Mouse (Mus musculus): Measurements from ENCODE around the gene Dlat.
A peak's percentile ranks its signal among the peaks of the same experiment; 100 is the strongest.

The Dlat gene

GRCm38 (mm10) chr9:50593544-50593943 lies 66.0 kb downstream of the Dlat start:
- no peak for DNase-seq (ENCODE audit: low spot score)

DNA sequence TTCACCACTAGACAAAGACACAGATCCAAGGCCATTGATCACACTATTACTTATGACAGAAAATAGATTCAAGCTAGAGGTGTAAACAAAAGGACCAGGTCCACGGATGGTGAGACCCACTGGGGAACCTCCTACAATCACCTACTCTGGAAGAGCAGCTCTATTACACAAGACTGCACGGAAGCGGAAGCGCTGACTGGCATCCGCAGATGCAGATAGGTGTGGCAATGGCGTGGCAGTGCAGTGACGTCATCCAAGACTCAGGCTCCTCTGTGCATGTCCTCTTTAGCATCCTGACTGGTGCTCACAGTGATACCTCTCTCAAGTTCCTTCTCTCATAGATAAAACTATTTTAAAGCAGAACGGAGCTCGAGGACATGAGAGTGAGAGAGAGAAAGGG lies 66.6 kb downstream of the Dlat start:
- no peak for DNase-seq (ENCODE audit: low spot score)

- DNase-seq (ENCODE audit: low spot score): no peak
Observed at GRCm38 (mm10) chr9:50590856-50591518, 68.6 kb downstream of the Dlat start.

GRCm38 (mm10) chr9:50586955-50587354 lies 72.6 kb downstream of the Dlat start:
- DNase-seq (ENCODE audit: low spot score): peak; percentile 82

DNA sequence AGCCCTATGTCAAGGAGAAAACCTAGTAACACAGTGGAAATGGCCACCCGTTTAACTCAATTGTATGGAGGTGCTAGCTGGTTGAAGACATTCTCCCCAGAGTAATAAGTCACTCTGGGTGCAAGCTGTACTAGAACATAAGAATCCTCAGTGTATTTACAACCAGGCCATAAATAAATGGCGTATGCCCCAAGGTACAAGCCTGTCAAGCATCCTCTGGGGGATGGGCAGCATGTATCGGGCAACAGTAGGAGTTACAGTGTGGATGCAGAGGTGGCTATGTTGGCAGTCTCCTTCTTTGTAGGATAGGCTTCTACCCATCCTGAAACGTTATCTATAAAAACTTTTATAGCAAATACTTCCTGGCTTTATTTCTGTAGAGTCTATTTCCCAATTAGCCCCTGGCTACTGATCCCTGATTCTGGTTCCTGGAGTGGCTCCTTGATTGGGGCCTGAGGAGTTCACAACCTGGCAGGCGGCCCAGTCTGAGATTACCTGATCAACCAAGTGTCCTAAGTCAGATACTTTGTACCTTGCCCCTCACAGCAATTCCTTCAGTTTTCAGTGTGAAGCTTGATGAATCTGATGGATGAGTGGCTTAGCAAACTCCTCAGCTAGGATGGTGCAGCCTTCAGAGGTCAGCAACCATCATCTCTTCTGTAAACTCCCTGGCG lies 74.3 kb downstream of the Dlat start:
- no peak for DNase-seq (ENCODE audit: low spot score)

Measured in yolk sac, embryonic 10.5 days (tissue).